Mouse (Mus musculus) CD8-positive naive resting alpha-beta T cell, adult 2 months (primary cell): ENCODE data around the gene Gm765.

Source experiments
- DNase-seq, 2 experiments: peaks; one replicate each; pipeline ENCODE4 v3.0.0; 2022; ENCODE audit warnings: low read depth in 2 of 2, low spot score in 2 of 2

Gene Gm765

DNA sequence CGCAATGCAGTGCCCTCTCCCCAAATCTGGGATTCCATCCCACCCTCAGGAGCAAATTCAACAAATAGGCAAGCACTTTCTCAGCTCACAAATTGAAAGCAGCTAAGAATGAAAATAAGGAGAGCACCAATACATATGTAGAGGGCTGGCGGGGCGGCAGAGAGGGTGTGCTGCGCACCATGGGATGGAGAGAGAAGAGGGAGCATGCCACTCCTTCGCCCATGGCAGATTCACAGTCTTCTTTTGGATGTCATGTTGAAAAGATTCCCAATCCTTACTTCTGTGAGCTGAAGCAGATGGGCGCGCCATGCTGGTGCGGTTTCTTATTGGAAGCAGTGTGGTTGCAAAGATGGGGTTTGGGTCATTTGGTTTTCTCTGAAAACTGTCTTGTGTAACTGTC is 118.6 kb downstream of the Gm765 start:
- DNase-seq: no peak

DNA sequence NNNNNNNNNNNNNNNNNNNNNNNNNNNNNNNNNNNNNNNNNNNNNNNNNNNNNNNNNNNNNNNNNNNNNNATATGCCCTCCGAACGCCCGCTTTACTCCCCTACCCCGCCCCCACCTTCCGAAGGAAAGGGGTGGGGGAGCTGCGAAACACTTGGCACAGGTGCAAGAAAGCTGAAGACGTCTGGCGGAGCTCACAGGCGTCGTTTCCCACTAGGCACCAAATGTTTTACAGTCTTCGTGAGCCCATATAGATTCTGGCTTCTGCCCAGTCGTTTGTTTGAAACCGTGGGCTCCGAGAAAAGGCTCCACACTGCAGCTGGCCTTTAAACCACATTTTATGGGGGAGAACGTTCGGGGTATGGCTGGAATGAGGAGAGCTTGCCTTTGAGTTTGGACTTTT is 120.6 kb downstream of the Gm765 start:
- no peak for DNase-seq

- DNase-seq: no peak
Measured at GRCm38 (mm10) chr6:98212225-98212624, 130.3 kb downstream of the Gm765 start.

DNA sequence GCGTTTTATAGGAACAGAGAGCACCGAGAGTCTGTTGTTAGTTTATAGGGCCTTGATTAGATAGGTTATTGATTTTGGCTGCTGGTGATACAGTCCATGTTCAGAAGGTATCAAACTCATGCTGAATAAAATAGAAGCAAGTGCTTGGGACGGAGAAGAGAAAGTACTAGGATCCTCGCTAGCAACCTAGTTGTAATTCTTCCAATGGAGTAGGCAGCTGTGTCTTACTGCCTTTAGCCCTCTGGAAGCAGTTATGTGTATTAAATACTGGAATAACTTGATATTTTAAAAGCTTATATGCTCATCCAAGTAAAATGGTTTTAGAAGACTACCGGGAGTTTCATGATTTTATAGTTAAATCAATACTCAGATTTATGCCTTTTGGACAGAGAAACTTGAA is 132.3 kb downstream of the Gm765 start:
- DNase-seq: no peak

DNA sequence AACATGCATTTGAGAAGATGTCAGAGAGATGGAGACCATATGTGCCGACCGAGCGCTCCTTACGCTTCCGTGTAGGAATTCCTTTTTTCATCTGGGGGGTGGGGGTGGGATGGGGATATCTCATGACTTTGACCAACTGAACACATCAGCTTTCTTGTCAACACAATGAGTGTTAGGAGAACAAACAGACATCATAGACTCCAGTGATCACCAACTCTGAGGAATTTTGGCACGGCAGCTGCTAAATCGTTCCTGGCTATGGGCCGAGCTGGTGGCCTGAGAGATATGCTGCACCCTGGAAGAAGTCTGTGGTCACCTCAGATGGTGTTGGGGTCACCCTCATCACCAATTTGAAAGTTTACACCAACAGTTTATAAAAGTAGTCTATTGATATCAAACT is 134.5 kb downstream of the Gm765 start:
- no peak for DNase-seq

DNA sequence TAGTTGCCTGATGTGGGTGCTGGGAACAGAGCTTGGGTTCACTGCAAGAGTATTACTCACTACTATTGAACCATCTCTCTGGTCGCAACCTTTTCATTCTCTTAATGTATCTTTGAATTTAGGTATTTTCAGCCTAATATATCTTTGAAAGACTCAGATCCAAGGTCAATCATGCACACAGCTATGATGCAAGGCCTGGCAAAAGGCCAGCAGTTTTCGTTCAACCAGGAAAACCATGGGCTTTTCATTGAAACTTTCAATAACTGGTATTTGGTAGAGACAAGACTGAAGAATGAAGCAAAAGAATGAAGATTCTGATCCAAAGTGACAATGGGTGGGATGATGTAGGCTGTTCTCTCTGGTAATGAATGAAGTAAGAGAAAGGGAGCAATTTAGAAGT is 143.8 kb downstream of the Gm765 start:
- DNase-seq: no peak

DNA sequence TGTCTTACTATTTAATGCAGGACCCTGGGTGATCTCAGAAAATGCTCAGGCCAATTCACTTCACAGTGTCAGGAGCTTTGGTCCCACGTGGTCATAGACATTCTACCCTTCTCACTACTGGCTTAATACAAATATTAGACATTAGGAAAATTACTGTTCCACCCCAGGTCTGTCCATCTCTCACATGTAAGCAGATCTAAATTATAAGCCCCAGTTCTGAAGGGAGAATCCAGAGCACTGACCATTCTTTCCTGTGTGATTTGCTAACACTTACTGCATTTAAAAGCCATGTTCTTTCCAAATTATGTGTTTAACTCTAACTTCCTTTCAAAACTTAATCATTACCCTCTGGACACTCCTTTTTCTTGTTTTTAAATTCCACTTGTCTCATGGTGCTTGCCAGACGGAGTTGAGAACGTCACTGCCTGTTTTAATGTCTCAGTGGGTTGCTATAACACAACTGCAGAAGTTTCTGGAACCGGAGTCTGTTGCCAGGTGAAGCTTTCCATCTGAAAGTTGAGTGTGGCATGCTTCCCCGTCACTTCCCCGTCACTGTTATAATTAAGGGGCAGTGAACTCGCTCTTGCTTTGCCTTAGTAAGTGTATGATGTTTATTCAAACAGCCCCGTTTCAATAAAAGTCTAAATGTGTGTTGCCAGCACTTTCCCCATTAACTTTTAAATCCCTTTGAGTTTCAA is 151.7 kb downstream of the Gm765 start:
- no peak for DNase-seq
